Mouse (Mus musculus) olfactory bulb, adult 2 months (tissue): ENCODE measurements around the gene Flywch2. TPM values are rescaled to one million over a fixed set of nuclear protein-coding genes. Genes with fewer than 3 reads are reported as not detected.
A peak's percentile ranks its signal among the peaks of the same experiment; 100 is the strongest.

Source experiments
- H3K27ac ChIP-seq: fragments of 200-500 bp; 2 replicates; pipeline ENCODE4 v1.5.1; 2012; ENCODE audit warnings: low read depth, low read length; ENCODE audit not compliant: insufficient read depth
- H3K4me1 ChIP-seq: fragments of 200-500 bp; 2 replicates; pipeline ENCODE4 v1.6.1; 2012; ENCODE audit warnings: low read length; ENCODE audit not compliant: control insufficient read depth, insufficient read depth
- H3K4me3 ChIP-seq: fragments of 200-500 bp; 2 replicates; pipeline ENCODE4 v1.5.1; 2012; ENCODE audit warnings: mild to moderate bottlenecking, low read depth, low read length, moderate library complexity; ENCODE audit not compliant: insufficient read depth
- CTCF ChIP-seq: fragments of 200-500 bp; IDR thresholded peaks from 2 replicates; pipeline ENCODE4 v1.5.1; 2012; ENCODE audit warnings: low read depth, mild to moderate bottlenecking, low read length, moderate library complexity; ENCODE audit not compliant: insufficient read depth
- POLR2A ChIP-seq: fragments of 200-500 bp; IDR thresholded peaks from 2 replicates; pipeline ENCODE4 v1.6.1; 2012; ENCODE audit warnings: mild to moderate bottlenecking, low read depth, low read length, moderate library complexity; ENCODE audit not compliant: insufficient read depth
- WGBS: fragments of 180-500 bp; shearing (Covaris S2); methylation state at CpG from one replicate; pipeline ENCODE4 v1.1.7; 2018; 5-methylcytosine and 5-hydroxymethylcytosine counted together
- polyA plus RNA-seq: library from polyadenylated mRNA; stranded (reverse); fragments of >200 nt; gene quantifications from 2 replicates; pipeline ENCODE4 v1.2.4, GENCODE M21; 2012; ENCODE audit warnings: low replicate concordance; ENCODE audit not compliant: missing spikeins, insufficient read depth, insufficient read length

Flywch2 gene
- polyA plus RNA-seq: not detected in 2 replicates

GRCm38 (mm10) chr17:23785561-23786471 is at the start of gene Flywch2:
Gene Flywch2 (minus strand): TSS chr17:23786081.
- 3% methylated on average over 43 of the region's 43 CpGs for WGBS
- Histone ChIP-seq H3K27ac (peak within 1 kb of the TSS; percentile 86), H3K4me1 (peaks cover 11% of the 10 kb centered on the region), H3K4me3 (peak within 1 kb of the TSS; percentile 65)
- TF ChIP-seq POLR2A (no peak), CTCF (no peak)

- TF ChIP-seq POLR2A (no peak), CTCF (no peak)
- peaks cover 3% of the 10 kb centered on the region for H3K4me1 ChIP-seq
These were observed 45.3 kb upstream of the Flywch2 start for GRCm38 (mm10) chr17:23831201-23831600.

GRCm38 (mm10) chr17:23829064-23829619 is 43.3 kb upstream of the Flywch2 start, which contains the start of gene Elob:
Gene Elob (minus strand): TSS chr17:23829136.
- Histone ChIP-seq H3K27ac (peak within 1 kb of the TSS; percentile 98), H3K4me1 (peaks cover 3% of the 10 kb centered on the region), H3K4me3 (peak within 1 kb of the TSS; percentile 73)
- TF ChIP-seq CTCF (peak; percentile 73; the same call in 1 of the 2 replicates), POLR2A (peak; percentile 31; the same call in 1 of the 2 replicates)
- WGBS: under 1% methylated on average over 36 of the region's 42 CpGs

More at GRCm38 (mm10) chr17:23831201-23831600, 45.3 kb upstream of the Flywch2 start:
- Histone ChIP-seq H3K27ac (no peak overlapping the region), H3K4me3 (no peak overlapping the region)
- 97% methylated on average over 1 of the region's 1 CpGs for WGBS

- under 1% methylated on average over 47 of the region's 47 CpGs for WGBS
- TF ChIP-seq POLR2A (no peak), CTCF (no peak)
- Histone ChIP-seq H3K4me1 (peaks cover 3% of the 10 kb centered on the region), H3K4me3 (peak overlapping the region; percentile 71), H3K27ac (peak overlapping the region; percentile 13)
These were observed 42.6 kb upstream of the Flywch2 start for GRCm38 (mm10) chr17:23828271-23829001.

GRCm38 (mm10) chr17:23825591-23825990 is 39.7 kb upstream of the Flywch2 start:
- 67% methylated on average over 4 of the region's 4 CpGs for WGBS
- Histone ChIP-seq H3K4me1 (peaks cover 22% of the 10 kb centered on the region), H3K27ac (no peak overlapping the region), H3K4me3 (no peak overlapping the region)
- TF ChIP-seq CTCF (no peak), POLR2A (no peak)

- 89% methylated on average over 12 of the region's 12 CpGs for WGBS
- no peak overlapping the region for H3K4me3 ChIP-seq
These were observed 37.7 kb upstream of the Flywch2 start for GRCm38 (mm10) chr17:23823614-23824013.

GRCm38 (mm10) chr17:23823018-23823417 is 37.1 kb upstream of the Flywch2 start:
- H3K4me3 ChIP-seq: no peak overlapping the region
- H3K27ac ChIP-seq: no peak overlapping the region
- no peak for TF ChIP-seq CTCF
- TF ChIP-seq POLR2A: no peak
- WGBS: 73% methylated on average over 16 of the region's 16 CpGs
- peaks cover 26% of the 10 kb centered on the region for H3K4me1 ChIP-seq

More at GRCm38 (mm10) chr17:23823614-23824013, 37.7 kb upstream of the Flywch2 start:
- no peak overlapping the region for H3K27ac ChIP-seq
- H3K4me1 ChIP-seq: peaks cover 26% of the 10 kb centered on the region
- TF ChIP-seq CTCF (no peak), POLR2A (no peak)

GRCm38 (mm10) chr17:23822094-23822493 is 36.2 kb upstream of the Flywch2 start:
- Histone ChIP-seq H3K27ac (no peak overlapping the region), H3K4me3 (no peak overlapping the region), H3K4me1 (peaks cover 23% of the 10 kb centered on the region)
- WGBS: 73% methylated on average over 6 of the region's 6 CpGs
- TF ChIP-seq CTCF: no peak
- no peak for TF ChIP-seq POLR2A
